Mouse (Mus musculus): Measurements from ENCODE around the gene Rtn4ip1.
A peak's percentile ranks its signal among the peaks of the same experiment; 100 is the strongest.
"Not testable (repeated sequence)": the region's sequence is repeated elsewhere in the genome, so short reads cannot be mapped to it uniquely, and the experiment has no call there.

Gene Rtn4ip1

GRCm38 (mm10) chr10:43901578-43902194, at the start of gene Rtn4ip1, which contains the start of gene Qrsl1:
Rtn4ip1 (plus strand) TSS chr10:43901807.
Qrsl1 (minus strand) TSS chr10:43901745.
- DNase-seq = peak; percentile 85 to 90

- DNase-seq = no peak
Observed at GRCm38 (mm10) chr10:43851898-43852297, 49.7 kb upstream of the Rtn4ip1 start.

- DNase-seq = no peak
Observed at GRCm38 (mm10) chr10:43855916-43856315, 45.7 kb upstream of the Rtn4ip1 start.

- DNase-seq = no peak
Observed at GRCm38 (mm10) chr10:43856351-43856750, 45.3 kb upstream of the Rtn4ip1 start.

- DNase-seq = peak in 1 of 2 experiments; percentile 51
Observed at GRCm38 (mm10) chr10:43870752-43871151, 30.9 kb upstream of the Rtn4ip1 start.

- DNase-seq = no peak
Observed at GRCm38 (mm10) chr10:43871458-43871857, 30.1 kb upstream of the Rtn4ip1 start.

GRCm38 (mm10) chr10:43887676-43888075, 13.9 kb upstream of the Rtn4ip1 start:
- no peak for DNase-seq

- no peak for DNase-seq
Observed at GRCm38 (mm10) chr10:43888976-43889375, 12.6 kb upstream of the Rtn4ip1 start.

GRCm38 (mm10) chr10:43892971-43893370, 8.6 kb upstream of the Rtn4ip1 start:
- DNase-seq = no peak

GRCm38 (mm10) chr10:43896065-43896464, 5.5 kb upstream of the Rtn4ip1 start:
- no peak for DNase-seq

GRCm38 (mm10) chr10:43898276-43898675, 3.3 kb upstream of the Rtn4ip1 start:
- DNase-seq = peak; percentile 23 to 31

GRCm38 (mm10) chr10:43900883-43901570, 580 bp upstream of the Rtn4ip1 start:
- no peak for DNase-seq

GRCm38 (mm10) chr10:43904569-43904968, 3.0 kb downstream of the Rtn4ip1 start:
- no peak for DNase-seq

- DNase-seq = no peak
Observed at GRCm38 (mm10) chr10:43910032-43910872, 8.6 kb downstream of the Rtn4ip1 start.

- DNase-seq = no peak
Observed at GRCm38 (mm10) chr10:43910873-43911142, 9.2 kb downstream of the Rtn4ip1 start.

- no peak for DNase-seq
Observed at GRCm38 (mm10) chr10:43912236-43912635, 10.6 kb downstream of the Rtn4ip1 start.

GRCm38 (mm10) chr10:43916181-43916580, 14.6 kb downstream of the Rtn4ip1 start:
- DNase-seq = no peak

GRCm38 (mm10) chr10:43916737-43917136, 15.1 kb downstream of the Rtn4ip1 start:
- DNase-seq = no peak

- peak; percentile 74 to 92 for DNase-seq
Observed at GRCm38 (mm10) chr10:43918696-43919608, 17.3 kb downstream of the Rtn4ip1 start.

GRCm38 (mm10) chr10:43923096-43923495, 21.5 kb downstream of the Rtn4ip1 start:
- no peak for DNase-seq

GRCm38 (mm10) chr10:43925776-43926175, 24.2 kb downstream of the Rtn4ip1 start:
- not testable (repeated sequence) for DNase-seq

- DNase-seq = no peak
Observed at GRCm38 (mm10) chr10:43927736-43928135, 26.1 kb downstream of the Rtn4ip1 start.

- no peak for DNase-seq
Observed at GRCm38 (mm10) chr10:43928596-43928995, 27.0 kb downstream of the Rtn4ip1 start.
